Mouse (Mus musculus) lung, embryonic 16.5 days (tissue): ENCODE results near the gene Slc7a3. TPM values are rescaled to one million over a fixed set of nuclear protein-coding genes. Genes with fewer than 3 reads are reported as not detected.

Source experiments
- ATAC-seq: fragments of 200-750 bp; cut with Nextera tagmentation; 2 replicates; pipeline ENCODE4 v1.8.0; 2017; ENCODE audit warnings: low read depth, mild to moderate bottlenecking, moderate library complexity
- H3K27ac ChIP-seq: fragments of 300-500 bp; sonication (generic); 2 replicates; pipeline ENCODE4 v1.5.1; 2014; ENCODE audit warnings: mild to moderate bottlenecking, control low read depth, low read length
- H3K27me3 ChIP-seq: fragments of 300-500 bp; sonication (generic); 2 replicates; pipeline ENCODE4 v1.6.1; 2014; ENCODE audit warnings: low read depth, low read length, mixed read lengths; ENCODE audit not compliant: control insufficient read depth, insufficient read depth
- H3K36me3 ChIP-seq: fragments of 300-500 bp; sonication (generic); 2 replicates; pipeline ENCODE4 v1.6.1; 2014; ENCODE audit warnings: low read length; ENCODE audit not compliant: control insufficient read depth, insufficient read depth
- H3K4me1 ChIP-seq: fragments of 300-500 bp; sonication (generic); replicated peaks from 2 replicates; pipeline ENCODE4 v1.6.1; 2014; ENCODE audit warnings: low read length, mixed read lengths; ENCODE audit not compliant: control insufficient read depth, insufficient read depth
- H3K4me2 ChIP-seq: fragments of 300-500 bp; sonication (generic); 2 replicates; pipeline ENCODE4 v1.6.1; 2014; ENCODE audit warnings: low read depth, low read length, control low read depth
- H3K4me3 ChIP-seq: fragments of 300-500 bp; sonication (generic); 2 replicates; pipeline ENCODE4 v1.5.1; 2014; ENCODE audit warnings: mild to moderate bottlenecking, low read length, control low read depth
- H3K9ac ChIP-seq: fragments of 300-500 bp; sonication (generic); 2 replicates; pipeline ENCODE4 v1.6.1; 2014; ENCODE audit warnings: low read length, control low read depth
- H3K9me3 ChIP-seq: fragments of 300-500 bp; sonication (generic); 2 replicates; pipeline ENCODE4 v1.6.1; 2016; ENCODE audit warnings: low read length; ENCODE audit not compliant: control insufficient read depth
- WGBS: fragments of 180-500 bp; shearing (Covaris S2); extraction: QIAGEN DNeasy Blood & Tissue Kit; methylation state at CpG from one replicate; pipeline ENCODE4 v1.1.7; 2014; 5-methylcytosine and 5-hydroxymethylcytosine counted together
- polyA plus RNA-seq: library from polyadenylated mRNA; unstranded; fragments of >200 nt; fragmentation: Nextera tagmentation; extraction: Ambion mirVana; gene quantifications from 2 replicates; pipeline ENCODE4 v1.2.1, GENCODE M21; 2015

Gene Slc7a3
- polyA plus RNA-seq, 1 experiment from 2014 or later: 0.67 TPM

- H3K4me3 ChIP-seq: no peak overlapping the region
- 56% methylated on average over 1 of the region's 1 CpGs for WGBS
- ATAC-seq: no peak
These were observed 20.6 kb downstream of the Slc7a3 start for GRCm38 (mm10) chrX:101065245-101065644.

GRCm38 (mm10) chrX:101063503-101063902, 22.3 kb downstream of the Slc7a3 start:
- no peak overlapping the region for H3K4me3 ChIP-seq
- H3K9me3 ChIP-seq: no peaks in the 10 kb centered on the region
- H3K36me3 ChIP-seq: no peaks in the 10 kb centered on the region
- no peak for ATAC-seq
- no peaks in the 10 kb centered on the region for H3K4me1 ChIP-seq
- H3K9ac ChIP-seq: no peak overlapping the region
- H3K27ac ChIP-seq: no peak overlapping the region
- H3K27me3 ChIP-seq: no peaks in the 10 kb centered on the region
- 56% methylated on average over 2 of the region's 2 CpGs for WGBS
- no peak overlapping the region for H3K4me2 ChIP-seq

More at GRCm38 (mm10) chrX:101065245-101065644, 20.6 kb downstream of the Slc7a3 start:
- Histone ChIP-seq H3K27ac (no peak overlapping the region), H3K36me3 (no peaks in the 10 kb centered on the region), H3K9ac (no peak overlapping the region), H3K4me2 (no peak overlapping the region), H3K4me1 (no peaks in the 10 kb centered on the region), H3K9me3 (no peaks in the 10 kb centered on the region), H3K27me3 (no peaks in the 10 kb centered on the region)

GRCm38 (mm10) chrX:101059541-101059940, 26.3 kb downstream of the Slc7a3 start, which contains the start of gene Tex11:
TSS of gene Tex11 (minus strand) at chrX:101059667.
- Histone ChIP-seq H3K4me1 (no peaks in the 10 kb centered on the region), H3K4me3 (no peak within 1 kb of the TSS), H3K4me2 (no peak within 1 kb of the TSS), H3K9ac (no peak within 1 kb of the TSS), H3K36me3 (no peaks in the 10 kb centered on the region), H3K27ac (no peak within 1 kb of the TSS), H3K9me3 (no peaks in the 10 kb centered on the region), H3K27me3 (no peaks in the 10 kb centered on the region)
- WGBS: 84% methylated on average over 31 of the region's 31 CpGs
- no peak for ATAC-seq

Other genes with a start within 250 kb of the Slc7a3 start
- gene Tex11, start 26.4 kb downstream of the Slc7a3 start, polyA plus RNA-seq: 0.25 and 0.33 TPM in 2 replicates
- gene Snx12, start 136.5 kb upstream of the Slc7a3 start, polyA plus RNA-seq: 48.6 and 52.1 TPM in 2 replicates
- 2.2 and 2.5 TPM in 2 replicates for gene Foxo4, start 168.5 kb upstream of the Slc7a3 start, polyA plus RNA-seq
- not detected in 2 replicates for gene Gm614, start 178.0 kb upstream of the Slc7a3 start, polyA plus RNA-seq
- 26.5 and 27.9 TPM in 2 replicates for gene Il2rg, start 182.2 kb upstream of the Slc7a3 start, polyA plus RNA-seq
- not detected in 2 replicates for gene Gm20489, start 183.0 kb upstream of the Slc7a3 start, polyA plus RNA-seq
- gene Med12, start 188.0 kb upstream of the Slc7a3 start, polyA plus RNA-seq: 34.2 and 34.9 TPM in 2 replicates
- gene Nlgn3, start 213.1 kb upstream of the Slc7a3 start, polyA plus RNA-seq: 4.2 and 4.9 TPM in 2 replicates